Mouse (Mus musculus) forebrain, embryonic 14.5 days (tissue): ENCODE measurements around the gene Rab3d. TPM values are rescaled to one million over a fixed set of nuclear protein-coding genes. Genes with fewer than 3 reads are reported as not detected.

ENCODE experiments used
- ATAC-seq: fragments of 200-750 bp; cut with Nextera tagmentation; 2 replicates; pipeline ENCODE4 v1.8.0; 2017; ENCODE audit warnings: mild to moderate bottlenecking, moderate library complexity
- DNase-seq: peaks from one replicate; pipeline ENCODE4 v3.0.0-alpha.2; 2015; ENCODE audit warnings: low spot score
- H3K27ac ChIP-seq: fragments of 300-500 bp; sonication (generic); 2 replicates; pipeline ENCODE4 v1.5.1; 2014; ENCODE audit warnings: low read depth, mild to moderate bottlenecking, control low read depth, low read length, moderate library complexity
- H3K27me3 ChIP-seq: fragments of 300-500 bp; sonication (generic); replicated peaks from 2 replicates; pipeline ENCODE4 v1.6.1; 2014; ENCODE audit warnings: low read length, control low read depth, mixed read lengths; ENCODE audit not compliant: control insufficient read depth, insufficient read depth
- H3K36me3 ChIP-seq: fragments of 300-500 bp; sonication (generic); 2 replicates; pipeline ENCODE4 v1.6.1; 2014; ENCODE audit warnings: low read length, control low read depth; ENCODE audit not compliant: control insufficient read depth, insufficient read depth
- H3K4me1 ChIP-seq: fragments of 300-500 bp; sonication (generic); 2 replicates; pipeline ENCODE4 v1.6.1; 2014; ENCODE audit warnings: antibody characterized with exemption, low read length, control low read depth; ENCODE audit not compliant: control insufficient read depth, insufficient read depth
- H3K4me2 ChIP-seq: fragments of 300-500 bp; sonication (generic); 2 replicates; pipeline ENCODE4 v1.6.1; 2014; ENCODE audit warnings: mild to moderate bottlenecking, control low read depth, low read length
- H3K4me3 ChIP-seq: fragments of 300-500 bp; sonication (generic); 2 replicates; pipeline ENCODE4 v1.5.1; 2014; ENCODE audit warnings: low read depth, low read length, control low read depth
- H3K9ac ChIP-seq: fragments of 300-500 bp; sonication (generic); 2 replicates; pipeline ENCODE4 v1.6.1; 2014; ENCODE audit warnings: mild to moderate bottlenecking, low read length, control low read depth, moderate library complexity
- H3K9me3 ChIP-seq: fragments of 300-500 bp; sonication (generic); replicated peaks from 2 replicates; pipeline ENCODE4 v1.6.1; 2016; ENCODE audit warnings: low read length, control low read depth, mixed read lengths; ENCODE audit not compliant: control insufficient read depth
- WGBS: fragments of 180-500 bp; shearing (Covaris S2); extraction: QIAGEN DNeasy Blood & Tissue Kit; methylation state at CpG from one replicate; pipeline ENCODE4 v1.1.7; 2014; 5-methylcytosine and 5-hydroxymethylcytosine counted together
- polyA plus RNA-seq: library from polyadenylated mRNA; unstranded; fragments of >200 nt; fragmentation: Nextera tagmentation; extraction: Ambion mirVana; gene quantifications from 2 replicates; pipeline ENCODE4 v1.2.1, GENCODE M21; 2014

Rab3d gene
- polyA plus RNA-seq = 23.0 and 24.6 TPM in 2 replicates

- H3K4me1 ChIP-seq = no peaks in the 10 kb centered on the region
- no peaks in the 10 kb centered on the region for H3K9me3 ChIP-seq
- H3K4me2 ChIP-seq = peak within 1 kb of the TSS; percentile 81
- DNase-seq (peak; percentile 97), ATAC-seq (peak; percentile 95)
- no peaks in the 10 kb centered on the region for H3K27me3 ChIP-seq
- peak within 1 kb of the TSS; percentile 60 for H3K4me3 ChIP-seq
- WGBS = under 1% methylated on average over 36 of the region's 36 CpGs
- H3K36me3 ChIP-seq = 0 out of 2 replicates have a peak, but pooled peaks cover 6% of the 10 kb centered on the region
- peak within 1 kb of the TSS; percentile 76 for H3K9ac ChIP-seq
- H3K27ac ChIP-seq = peak within 1 kb of the TSS; percentile 86
Measured at GRCm38 (mm10) chr9:21918035-21918592, at the start of gene Rab3d. TSS of gene Rab3d (minus strand) at chr9:21918192.

- 32% methylated on average over 8 of the region's 8 CpGs for WGBS
- H3K36me3 ChIP-seq = no peaks in the 10 kb centered on the region; the same call in 1 of the 2 replicates
- H3K4me3 ChIP-seq = peak within 1 kb of the TSS; percentile 33
- H3K9ac ChIP-seq = peak within 1 kb of the TSS; percentile 51
- peaks cover 12% of the 10 kb centered on the region for H3K4me1 ChIP-seq
- H3K4me2 ChIP-seq = peak within 1 kb of the TSS; percentile 63
- H3K27me3 ChIP-seq = peaks cover 48% of the 10 kb centered on the region
- ATAC-seq = no peak
- no peak for DNase-seq
- H3K9me3 ChIP-seq = no peaks in the 10 kb centered on the region
- no peak within 1 kb of the TSS for H3K27ac ChIP-seq
Measured at GRCm38 (mm10) chr9:21963417-21963816, 45.4 kb upstream of the Rab3d start, which contains the start of gene Epor. TSS of gene Epor (minus strand) at chr9:21963506.

GRCm38 (mm10) chr9:21962416-21963059, 44.5 kb upstream of the Rab3d start:
- Histone ChIP-seq H3K9ac (peak overlapping the region; percentile 51), H3K4me3 (peak overlapping the region; percentile 33), H3K27ac (no peak overlapping the region), H3K36me3 (no peaks in the 10 kb centered on the region; the same call in 1 of the 2 replicates), H3K4me1 (peaks cover 12% of the 10 kb centered on the region), H3K4me2 (peak overlapping the region; percentile 63), H3K27me3 (peaks cover 48% of the 10 kb centered on the region), H3K9me3 (no peaks in the 10 kb centered on the region)
- WGBS = 4% methylated on average over 34 of the region's 34 CpGs
- ATAC-seq (peak; percentile 83), DNase-seq (peak; percentile 74)

- Histone ChIP-seq H3K27me3 (peaks cover 48% of the 10 kb centered on the region), H3K9me3 (no peaks in the 10 kb centered on the region), H3K4me1 (peaks cover 12% of the 10 kb centered on the region), H3K9ac (peak overlapping the region; percentile 51), H3K27ac (no peak overlapping the region), H3K4me2 (peak overlapping the region; percentile 63), H3K36me3 (no peaks in the 10 kb centered on the region; the same call in 1 of the 2 replicates), H3K4me3 (peak overlapping the region; percentile 33)
- WGBS = under 1% methylated on average over 15 of the region's 15 CpGs
- peak; percentile 54 for ATAC-seq
- DNase-seq = no peak
Measured at GRCm38 (mm10) chr9:21962010-21962409, 44.0 kb upstream of the Rab3d start.

- DNase-seq = no peak
- Histone ChIP-seq H3K4me1 (peaks cover 14% of the 10 kb centered on the region), H3K9ac (no peak overlapping the region), H3K27ac (no peak overlapping the region), H3K4me2 (peak overlapping the region; percentile 63), H3K27me3 (peaks cover 48% of the 10 kb centered on the region), H3K9me3 (no peaks in the 10 kb centered on the region), H3K4me3 (peak overlapping the region; percentile 33), H3K36me3 (no peaks in the 10 kb centered on the region; the same call in 1 of the 2 replicates)
- no peak for ATAC-seq
- WGBS = 2% methylated on average over 35 of the region's 35 CpGs
Measured at GRCm38 (mm10) chr9:21961366-21961980, 43.5 kb upstream of the Rab3d start.

GRCm38 (mm10) chr9:21960558-21961208, 42.7 kb upstream of the Rab3d start:
- 9% methylated on average over 26 of the region's 26 CpGs for WGBS
- no peak overlapping the region for H3K9ac ChIP-seq
- no peak overlapping the region for H3K4me3 ChIP-seq
- H3K9me3 ChIP-seq = no peaks in the 10 kb centered on the region
- no peak overlapping the region for H3K27ac ChIP-seq
- H3K4me1 ChIP-seq = peaks cover 18% of the 10 kb centered on the region
- no peak overlapping the region for H3K4me2 ChIP-seq
- DNase-seq (no peak), ATAC-seq (no peak)
- peaks cover 48% of the 10 kb centered on the region for H3K27me3 ChIP-seq
- no peaks in the 10 kb centered on the region; the same call in 1 of the 2 replicates for H3K36me3 ChIP-seq

GRCm38 (mm10) chr9:21960135-21960534, 42.1 kb upstream of the Rab3d start:
- Histone ChIP-seq H3K36me3 (no peaks in the 10 kb centered on the region; the same call in 1 of the 2 replicates), H3K27me3 (peaks cover 48% of the 10 kb centered on the region), H3K4me2 (no peak overlapping the region), H3K9me3 (no peaks in the 10 kb centered on the region), H3K4me1 (peaks cover 18% of the 10 kb centered on the region), H3K4me3 (no peak overlapping the region), H3K9ac (no peak overlapping the region), H3K27ac (no peak overlapping the region)
- 47% methylated on average over 9 of the region's 9 CpGs for WGBS
- DNase-seq (no peak), ATAC-seq (no peak)

- WGBS = 92% methylated on average over 7 of the region's 7 CpGs
- Histone ChIP-seq H3K4me3 (no peak overlapping the region), H3K27me3 (peaks cover 48% of the 10 kb centered on the region), H3K9ac (no peak overlapping the region), H3K27ac (no peak overlapping the region), H3K4me2 (no peak overlapping the region), H3K9me3 (no peaks in the 10 kb centered on the region), H3K4me1 (peaks cover 18% of the 10 kb centered on the region), H3K36me3 (no peaks in the 10 kb centered on the region; the same call in 1 of the 2 replicates)
- DNase-seq (no peak), ATAC-seq (no peak)
Measured at GRCm38 (mm10) chr9:21959244-21959643, 41.3 kb upstream of the Rab3d start.
